Mouse (Mus musculus) heart, adult 2 months (tissue): ENCODE data around the gene Sema6c.

ENCODE experiments used
- CTCF ChIP-seq: fragments of 200-600 bp; IDR thresholded peaks from 2 replicates; pipeline ENCODE4 v1.8.1; 2022; ENCODE audit warnings: antibody characterized with exemption, mild to moderate bottlenecking, moderate library complexity
- EP300 ChIP-seq: fragments of 200-500 bp; IDR thresholded peaks from 2 replicates; pipeline ENCODE4 v1.6.1; 2011; ENCODE audit warnings: low read depth, low read length, control low read depth; ENCODE audit not compliant: insufficient read depth

DNA sequence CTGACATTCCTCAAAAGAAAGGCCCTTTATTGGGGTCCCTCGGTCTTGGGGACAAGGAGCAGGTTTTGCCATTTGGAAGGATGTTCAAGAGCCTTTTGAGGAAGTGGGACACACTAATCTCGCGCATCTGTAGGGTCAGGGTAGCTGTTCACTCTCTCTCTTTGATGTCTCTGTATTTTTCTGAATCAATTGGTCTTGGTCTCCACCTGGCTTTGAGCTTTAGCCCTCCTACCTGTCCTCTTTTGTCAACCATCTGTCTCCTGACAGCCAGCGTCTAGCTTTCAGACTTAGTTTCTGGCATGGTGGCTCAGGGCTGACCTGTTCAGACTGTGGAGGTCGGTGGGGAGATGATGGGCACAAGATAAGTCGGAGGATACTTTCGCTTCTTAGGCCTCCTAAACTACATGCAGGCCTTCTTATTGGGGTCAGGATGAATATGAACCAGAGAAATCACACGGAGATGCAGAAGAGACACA lies 708 bp upstream of the Sema6c start:
- TF ChIP-seq CTCF (no peak), EP300 (no peak)
